Mouse (Mus musculus): ENCODE data around the gene Olfr31. TPM values are rescaled to one million over a fixed set of nuclear protein-coding genes. Genes with fewer than 3 reads are reported as not detected.

Olfr31 gene
- total and polyA plus RNA-seq, 3 experiments = 0.03 TPM; not detected in 2

DNA sequence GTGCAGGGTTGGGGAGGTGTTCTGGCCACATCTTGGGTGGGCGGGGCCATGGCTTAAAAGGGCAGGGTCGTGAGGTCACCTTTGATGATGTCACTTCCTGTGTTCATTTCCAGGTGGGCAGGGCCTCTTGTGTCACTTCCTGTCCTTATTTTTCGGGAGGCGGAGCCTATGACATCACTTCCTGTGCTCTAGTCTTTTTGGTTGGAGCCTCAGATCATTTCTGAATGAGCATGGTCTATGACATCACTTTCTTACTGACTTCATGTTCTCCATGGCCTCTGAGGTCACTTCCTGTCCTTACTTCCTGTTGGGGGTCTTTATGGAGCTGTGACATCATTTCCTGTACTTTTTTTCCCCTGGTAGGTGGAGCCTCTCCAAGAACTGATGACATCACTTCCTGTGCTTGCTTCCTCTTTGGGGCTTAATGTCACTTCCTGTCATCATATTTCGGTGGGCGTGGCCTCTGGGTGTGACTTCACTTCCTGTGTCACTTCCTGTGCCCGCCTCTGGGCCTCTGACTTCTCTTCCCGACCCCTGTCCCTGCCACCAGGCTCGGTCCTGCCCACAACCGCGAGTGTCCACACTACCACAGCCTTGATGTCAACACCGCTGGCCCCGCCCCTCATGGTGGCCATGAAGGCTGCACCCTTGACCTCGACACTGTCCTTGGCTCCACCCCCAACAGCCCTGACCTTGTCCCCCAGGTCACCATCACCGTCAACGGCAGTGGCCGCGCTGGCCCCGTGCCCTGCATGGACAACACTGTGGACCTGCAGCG lies 27.0 kb downstream of the Olfr31 start:
- Histone ChIP-seq H3K79me2 (ENCODE audit: control insufficient read depth, insufficient read depth, low read length, poor library complexity) (no peaks in the 10 kb centered on the region), H3K9me3 (replicated peaks; ENCODE audit: insufficient read depth, low read length) (no peaks in the 10 kb centered on the region; the same call in 1 of the 2 replicates), H3K9ac (ENCODE audit: control insufficient read depth, low read depth, low read length, poor library complexity, severe bottlenecking) (no peak overlapping the region), H3K27ac (ENCODE audit: control insufficient read depth, low read depth, low read length) (no peak overlapping the region), H3K36me3 (ENCODE audit: control insufficient read depth in 1 of 2, insufficient read depth in 2 of 2, low read length in 2 of 2) (no peaks in the 10 kb centered on the region), H3K4me3 (ENCODE audit: control insufficient read depth in 1 of 2, insufficient read depth in 1 of 2, low read depth in 2 of 2, low read length in 2 of 2) (no peak overlapping the region), H3K4me1 (ENCODE audit: control insufficient read depth in 1 of 2, insufficient read depth in 2 of 2, low read length in 2 of 2) (no peaks in the 10 kb centered on the region), H3K27me3 (ENCODE audit: control insufficient read depth in 1 of 2, insufficient read depth in 2 of 2, low read length in 2 of 2) (no peaks in the 10 kb centered on the region)
- TF ChIP-seq POLR2A (IDR thresholded peaks at IDR 0.05; ENCODE audit: control insufficient read depth in 1 of 2, insufficient read depth in 1 of 2, low read depth in 1 of 2, low read length in 2 of 2, poor library complexity in 1 of 2) = no peak
- TF ChIP-seq GABPA (IDR thresholded peaks at IDR 0.05; ENCODE audit: low read depth, low read length) = no peak
- DNase-seq (ENCODE audit: low read depth, low spot score) = peak; percentile 28

GRCm38 (mm10) chr14:14350263-14351147 lies 27.9 kb downstream of the Olfr31 start:
- Histone ChIP-seq H3K36me3 (ENCODE audit: control insufficient read depth in 1 of 2, insufficient read depth in 2 of 2, low read length in 2 of 2) (no peaks in the 10 kb centered on the region), H3K27ac (ENCODE audit: control insufficient read depth, low read depth, low read length) (no peak overlapping the region), H3K9ac (ENCODE audit: control insufficient read depth, low read depth, low read length, poor library complexity, severe bottlenecking) (no peak overlapping the region), H3K79me2 (ENCODE audit: control insufficient read depth, insufficient read depth, low read length, poor library complexity) (no peaks in the 10 kb centered on the region), H3K27me3 (ENCODE audit: control insufficient read depth in 1 of 2, insufficient read depth in 2 of 2, low read length in 2 of 2) (no peaks in the 10 kb centered on the region), H3K4me1 (ENCODE audit: control insufficient read depth in 1 of 2, insufficient read depth in 2 of 2, low read length in 2 of 2) (no peaks in the 10 kb centered on the region), H3K9me3 (replicated peaks; ENCODE audit: insufficient read depth, low read length) (no peaks in the 10 kb centered on the region; the same call in 1 of the 2 replicates), H3K4me3 (ENCODE audit: control insufficient read depth in 1 of 2, insufficient read depth in 1 of 2, low read depth in 2 of 2, low read length in 2 of 2) (no peak overlapping the region)
- TF ChIP-seq ZKSCAN1 (IDR thresholded peaks at IDR 0.05; ENCODE audit: low read depth, low read length) (peak; percentile 58), JUND (IDR thresholded peaks at IDR 0.05; ENCODE audit: low read depth, low read length) (no peak)
- peak; percentile 11 for DNase-seq (ENCODE audit: low read depth, low spot score)

DNA sequence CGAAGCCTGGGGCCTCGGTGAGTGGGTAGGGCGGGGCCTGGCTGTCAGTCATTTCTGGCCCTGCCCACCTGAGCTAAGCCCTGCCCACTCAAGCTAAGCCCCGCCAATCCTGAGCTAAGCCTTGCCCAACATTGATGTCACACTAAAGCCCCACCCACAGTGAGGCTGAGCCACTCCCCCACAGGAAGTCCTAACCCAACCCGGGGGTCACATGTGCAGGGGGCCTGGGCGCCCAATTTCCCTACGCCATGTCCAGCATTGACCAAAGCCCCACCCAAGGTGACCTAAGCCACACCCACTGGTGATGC lies 28.5 kb downstream of the Olfr31 start:
- TF ChIP-seq EP300 (IDR thresholded peaks at IDR 0.05; ENCODE audit: low read depth in 1 of 2, low read length in 2 of 2) = no peak
- no peak overlapping the region for H3K9ac ChIP-seq (ENCODE audit: control insufficient read depth, low read depth, low read length, poor library complexity, severe bottlenecking)
- no peaks in the 10 kb centered on the region for H3K27me3 ChIP-seq (ENCODE audit: control insufficient read depth in 1 of 2, insufficient read depth in 2 of 2, low read length in 2 of 2)
- H3K9me3 ChIP-seq (replicated peaks; ENCODE audit: insufficient read depth, low read length) = no peaks in the 10 kb centered on the region; the same call in 1 of the 2 replicates
- H3K79me2 ChIP-seq (ENCODE audit: control insufficient read depth, insufficient read depth, low read length, poor library complexity) = no peaks in the 10 kb centered on the region
- H3K4me3 ChIP-seq (ENCODE audit: control insufficient read depth in 1 of 2, insufficient read depth in 1 of 2, low read depth in 2 of 2, low read length in 2 of 2) = no peak overlapping the region
- DNase-seq (ENCODE audit: low read depth, low spot score) = no peak
- H3K27ac ChIP-seq (ENCODE audit: control insufficient read depth, low read depth, low read length) = no peak overlapping the region
- no peaks in the 10 kb centered on the region for H3K36me3 ChIP-seq (ENCODE audit: control insufficient read depth in 1 of 2, insufficient read depth in 2 of 2, low read length in 2 of 2)
- H3K4me1 ChIP-seq (ENCODE audit: control insufficient read depth in 1 of 2, insufficient read depth in 2 of 2, low read length in 2 of 2) = no peaks in the 10 kb centered on the region

Data from MEL (cell line).